Mouse (Mus musculus) cerebellum, adult (tissue): ENCODE measurements around the gene 4930447C04Rik.

ENCODE experiments used
- ATAC-seq: cut with Nextera tagmentation; 2 replicates; pipeline ENCODE4 v1.9.2; 2017; ENCODE audit warnings: mild to moderate bottlenecking, moderate library complexity, mixed read lengths; ENCODE audit not compliant: insufficient number of reproducible peaks, low FRiP score, low TSS enrichment

The 4930447C04Rik gene

DNA sequence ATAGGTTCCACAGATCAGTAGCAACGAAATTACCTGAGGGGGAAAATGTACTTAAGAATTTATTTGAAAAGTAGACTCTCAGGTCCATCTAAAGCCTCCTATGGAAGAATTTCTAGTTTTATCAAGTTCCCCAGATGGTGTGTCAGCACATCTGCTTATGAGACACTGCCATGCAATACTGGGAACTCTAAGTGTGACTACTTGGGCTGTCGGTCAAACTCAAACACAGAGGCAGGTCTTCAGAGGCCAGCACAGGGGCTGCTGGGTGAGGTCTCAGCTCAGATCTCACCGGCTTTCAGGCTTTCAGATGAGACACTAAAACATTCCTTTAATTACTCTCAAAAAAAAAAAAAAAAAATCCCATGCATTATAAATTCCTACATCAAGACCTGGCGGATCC is 97.0 kb downstream of the 4930447C04Rik start:
- ATAC-seq: no peak

DNA sequence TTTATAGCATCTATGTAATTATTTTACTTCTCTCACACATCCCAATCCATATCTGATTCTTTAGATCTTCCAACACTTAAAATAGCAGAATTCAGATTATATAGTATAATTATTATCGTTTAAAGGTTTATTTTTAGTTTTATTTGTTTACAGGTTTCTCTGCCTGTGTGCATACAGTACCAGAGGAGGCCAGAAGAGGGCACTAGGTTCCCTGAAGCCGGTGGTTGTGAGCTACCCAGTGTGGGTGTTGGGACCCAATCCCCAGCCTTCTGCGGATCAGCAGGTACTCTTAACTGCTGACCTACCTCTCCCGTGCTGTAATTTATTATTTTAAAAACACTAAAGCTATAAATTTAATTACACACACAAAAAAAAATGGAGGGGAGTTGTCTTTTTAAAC is 97.4 kb downstream of the 4930447C04Rik start:
- no peak for ATAC-seq

DNA sequence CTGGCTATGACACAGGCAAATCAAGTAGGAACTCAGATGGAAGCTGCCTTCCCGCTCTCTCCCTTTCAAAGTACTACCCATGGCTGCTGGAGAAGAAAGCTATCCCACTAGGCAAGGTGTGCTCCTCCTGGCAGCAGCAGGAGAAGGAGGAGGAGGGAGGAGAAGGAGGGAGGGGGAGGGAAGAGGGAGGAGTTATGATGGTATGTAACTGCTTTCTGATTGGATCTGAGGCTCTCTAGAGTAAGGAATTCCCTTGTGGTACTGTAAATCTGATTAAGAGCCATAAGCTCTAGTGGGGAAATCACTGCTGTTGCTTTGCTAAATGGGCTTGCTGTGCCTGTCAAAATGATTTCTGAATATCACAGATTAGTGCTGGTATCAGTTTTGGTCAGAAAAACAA is 99.1 kb downstream of the 4930447C04Rik start:
- no peak for ATAC-seq

DNA sequence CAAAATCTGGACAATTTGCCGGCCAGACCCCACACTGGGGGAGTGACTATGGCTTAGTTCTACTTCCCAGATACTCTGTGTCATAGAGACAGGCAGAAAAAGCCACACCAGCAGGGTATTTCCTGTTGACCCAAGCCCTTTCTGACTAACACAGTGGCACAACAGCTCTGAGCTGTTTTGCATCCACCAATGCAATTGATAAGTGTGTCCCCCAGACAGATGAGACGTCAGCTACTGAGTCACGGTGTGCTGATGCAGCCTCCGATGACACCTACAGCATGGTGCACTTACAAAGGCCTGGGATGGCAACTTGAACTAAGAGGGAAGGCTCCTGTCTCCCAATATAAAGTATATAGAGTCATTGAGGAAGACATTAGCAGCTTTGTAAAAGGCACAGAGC is 103.3 kb downstream of the 4930447C04Rik start:
- no peak for ATAC-seq

DNA sequence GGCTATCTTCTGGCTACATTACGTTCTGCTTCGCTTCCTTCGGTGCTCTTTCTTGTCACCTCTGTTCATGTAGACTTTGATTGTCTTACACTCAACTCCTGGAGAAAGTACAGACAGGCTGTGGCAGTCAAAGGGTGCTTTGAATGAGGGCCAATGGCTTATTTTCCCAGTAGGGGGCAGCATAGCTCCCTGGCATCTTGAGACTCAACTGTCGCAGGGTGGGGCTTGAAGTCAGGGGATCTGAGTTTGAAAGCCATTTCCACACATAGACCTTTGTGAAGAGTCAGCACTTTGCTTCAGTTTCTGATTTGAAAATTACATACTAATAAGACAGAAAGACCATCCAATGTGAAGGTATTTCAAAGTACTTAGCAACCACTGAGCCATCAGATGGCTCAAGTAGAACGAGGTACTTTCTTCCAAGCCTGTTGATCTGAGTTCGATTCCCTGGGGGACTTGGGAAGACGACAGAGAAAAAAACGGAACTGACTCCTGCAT is 105.0 kb downstream of the 4930447C04Rik start:
- ATAC-seq: no peak

DNA sequence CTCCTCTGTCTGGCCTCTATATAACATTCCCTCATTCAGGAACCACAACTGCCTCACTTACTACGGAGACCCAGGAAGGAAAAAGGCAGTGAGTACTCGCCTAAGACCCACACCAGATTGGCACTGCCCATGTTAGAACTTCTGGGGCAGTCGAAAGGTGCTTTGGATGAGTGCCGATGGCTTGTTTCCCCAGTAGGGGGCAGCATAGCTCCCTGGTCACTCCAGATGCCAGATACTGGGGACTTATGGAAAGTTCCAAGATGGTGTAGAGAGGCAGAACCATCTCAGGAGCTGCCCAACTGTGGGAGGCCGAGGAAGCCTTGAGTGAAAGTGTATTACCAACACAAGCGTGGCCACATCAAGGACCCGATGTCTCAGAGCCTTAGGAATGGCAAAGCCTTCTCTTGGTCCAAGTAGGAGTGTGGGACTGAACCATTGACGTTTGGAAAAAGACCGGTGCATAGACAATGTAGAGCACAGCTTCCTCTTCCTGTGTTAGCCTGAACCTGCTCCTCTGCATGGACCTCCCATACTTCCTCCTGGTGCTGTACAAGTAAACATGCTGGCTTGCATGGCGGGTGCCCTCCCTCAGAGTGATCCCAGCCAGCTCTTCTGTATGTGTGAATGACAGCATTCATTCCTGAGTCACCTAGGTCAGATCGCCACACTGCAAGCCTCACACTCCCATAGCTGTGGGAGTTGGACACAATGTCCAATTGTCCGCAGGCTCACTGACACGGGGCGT is 105.6 kb downstream of the 4930447C04Rik start:
- ATAC-seq: no peak

DNA sequence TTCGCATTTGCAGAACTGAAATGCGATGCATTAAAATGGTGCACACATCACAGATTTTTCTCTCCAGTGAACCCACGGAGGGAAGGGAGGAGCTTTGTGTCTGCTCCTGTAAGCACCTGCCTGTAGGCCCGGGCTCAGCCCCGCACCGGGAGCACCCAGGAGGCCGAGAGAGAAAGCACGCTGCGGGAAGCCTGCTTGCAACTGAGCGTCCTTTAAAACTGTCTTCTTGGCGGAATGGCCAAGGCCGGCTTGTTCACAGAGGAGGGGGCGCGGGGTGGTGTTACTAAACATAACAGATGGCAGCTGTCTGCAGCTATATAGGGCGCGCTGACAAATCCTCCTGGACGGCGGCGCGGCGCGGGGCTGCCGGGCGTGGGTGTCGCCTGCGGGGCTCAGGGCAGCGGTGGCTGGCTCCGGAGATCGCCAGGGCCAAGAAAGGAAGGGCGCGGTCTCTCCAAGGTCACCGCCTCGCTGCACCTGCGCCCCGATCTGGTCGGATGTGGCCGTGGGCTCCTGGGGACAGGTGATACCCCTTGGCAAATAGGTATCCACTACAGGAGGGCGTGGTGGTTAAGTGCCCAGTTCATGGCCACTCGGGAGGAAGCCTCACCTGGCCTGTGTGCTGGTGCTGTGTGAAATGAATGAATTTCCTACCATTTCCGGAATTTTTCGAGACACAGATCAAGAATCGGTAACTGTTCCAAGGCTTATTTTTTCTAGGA is 108.7 kb downstream of the 4930447C04Rik start:
- ATAC-seq: peak; percentile 60
